Mouse (Mus musculus): ENCODE results near the gene Pyy.

Pyy gene

DNA sequence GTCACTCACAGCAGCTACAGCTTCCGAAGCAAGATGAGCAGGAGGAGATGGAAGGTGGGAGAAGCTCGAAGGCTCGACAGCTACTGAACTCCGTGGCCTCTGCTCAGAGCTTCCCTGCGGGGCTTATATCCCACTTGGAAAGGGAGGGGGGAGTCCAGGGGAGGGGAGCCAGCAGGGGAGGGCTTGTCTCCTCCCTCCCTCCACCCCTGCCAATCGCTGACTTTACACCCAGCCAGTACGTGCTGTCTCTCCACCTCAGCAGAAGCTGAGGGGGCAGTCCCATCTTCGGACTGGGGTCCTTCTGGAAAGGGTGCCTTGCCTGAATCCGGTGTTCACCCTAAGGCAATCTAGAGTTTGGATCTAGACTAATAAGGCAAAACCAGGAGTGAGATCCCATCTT lies at the start of gene Pyy:
Pyy (minus strand) TSS at position 101 of the 400 bp plus-strand sequence.
- in situ Hi-C loops (cut with MseI, MboI): no loop called here

DNA sequence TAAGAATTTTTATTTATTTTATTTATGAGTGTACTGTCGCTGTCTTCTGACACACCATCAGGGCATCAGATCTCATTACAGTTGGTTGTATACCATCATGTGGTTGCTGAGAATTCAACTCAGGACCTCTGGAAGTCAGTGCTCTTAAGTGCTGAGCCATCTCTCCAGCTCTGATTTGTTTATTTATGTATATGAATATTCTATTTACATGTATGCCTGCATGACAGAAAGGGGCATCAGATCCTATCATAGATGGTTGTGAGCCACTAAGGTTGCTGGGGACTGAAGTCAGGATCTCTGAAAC lies 49.1 kb upstream of the Pyy start:
- in situ Hi-C loops (cut with MseI, MboI): no loop called here

DNA sequence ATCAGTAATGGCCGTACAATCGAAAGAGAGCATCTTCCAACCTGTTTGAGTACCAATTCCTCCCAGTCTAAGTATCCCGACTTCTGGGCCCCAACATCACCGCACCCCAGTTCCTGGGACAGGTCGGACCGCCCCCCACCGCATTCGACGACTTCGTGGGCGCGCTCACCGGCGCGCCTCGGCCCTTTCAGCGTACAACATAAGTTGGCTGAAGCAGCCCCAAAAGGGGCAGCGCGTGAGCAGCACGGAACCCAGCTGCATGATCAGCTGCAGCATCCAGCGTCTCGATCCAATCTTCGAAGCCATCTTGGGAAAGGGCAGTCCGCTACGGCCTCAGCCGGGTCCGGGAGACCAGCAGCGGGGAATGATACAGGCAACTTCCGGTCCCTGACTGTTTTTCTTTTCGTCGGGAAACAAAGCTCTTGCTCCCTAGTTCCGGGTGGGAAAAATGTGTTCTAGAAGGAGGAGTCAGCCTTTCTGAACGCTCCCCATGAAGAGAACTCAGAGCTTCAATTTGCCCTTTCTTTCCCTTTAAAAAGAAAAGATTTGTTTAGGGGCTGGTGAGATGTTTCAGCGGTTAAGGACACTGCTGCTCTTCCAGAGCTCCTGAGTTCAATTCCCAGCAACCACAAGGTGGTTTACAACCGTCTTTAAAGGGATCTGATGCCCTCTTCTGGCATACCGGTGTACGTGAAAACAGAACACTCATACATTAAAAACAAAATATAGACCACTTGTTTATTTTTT lies 48.6 kb upstream of the Pyy start, which contains the start of gene Tmem101:
Tmem101 (minus strand) TSS at position 366 of the 747 bp plus-strand sequence.
- in situ Hi-C loops (cut with MseI, MboI): no loop called here

DNA sequence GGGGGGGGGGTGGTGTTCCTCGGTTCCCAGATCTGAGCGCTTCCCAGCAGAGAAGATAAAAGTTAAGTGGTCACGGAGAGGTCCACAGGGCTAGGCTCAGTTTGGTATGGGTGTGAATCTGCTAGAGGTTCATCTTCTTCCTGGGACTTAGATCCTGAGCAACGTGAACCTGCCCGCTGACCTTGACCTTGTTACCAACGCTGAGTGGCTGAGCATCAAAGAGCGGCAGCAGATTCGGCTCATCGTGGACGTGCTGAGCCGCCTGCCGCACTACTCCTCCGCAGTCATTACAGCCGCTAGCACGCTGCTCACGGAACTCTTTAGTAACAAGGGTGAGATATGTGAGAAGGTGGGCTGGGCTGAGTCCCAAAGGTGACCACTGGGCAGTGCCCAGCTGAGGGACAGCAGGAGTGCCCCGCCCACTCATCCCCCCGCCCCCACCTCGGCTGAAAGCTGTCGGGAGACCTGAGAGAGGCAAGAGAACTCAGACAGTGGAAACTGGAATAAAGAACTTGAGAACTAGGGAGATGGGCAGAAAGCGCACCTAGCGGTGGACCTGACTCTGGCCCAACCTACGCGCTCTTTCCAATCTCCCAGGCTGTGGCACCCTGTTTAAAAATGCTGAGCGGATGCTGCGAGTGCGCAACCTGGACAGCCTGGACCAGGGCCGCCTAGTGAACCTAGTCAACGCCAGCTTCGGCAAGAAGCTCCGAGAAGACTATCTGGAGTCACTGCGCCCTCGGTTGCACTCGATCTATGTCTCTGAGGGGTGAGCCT lies 39.8 kb upstream of the Pyy start:
- in situ Hi-C loops (cut with MseI, MboI): no loop called here

DNA sequence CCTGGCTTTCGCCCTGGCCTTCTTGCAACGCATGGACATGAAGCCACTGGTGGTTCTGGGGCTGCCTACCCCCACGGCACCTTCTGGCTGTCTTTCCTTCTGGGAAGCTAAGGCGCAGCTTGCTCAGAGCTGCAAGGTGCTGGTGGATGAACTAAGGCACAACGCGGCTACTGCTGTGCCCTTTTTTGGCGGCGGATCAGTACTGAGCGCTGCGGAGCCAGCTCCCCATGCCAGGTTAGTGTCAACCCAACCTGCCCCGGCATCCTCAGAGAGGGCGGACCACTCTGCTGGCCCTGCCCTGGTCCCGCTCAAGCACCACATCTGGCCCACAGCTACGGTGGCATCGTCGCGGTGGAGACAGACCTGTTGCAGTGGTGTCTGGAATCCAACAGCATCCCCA lies 38.9 kb upstream of the Pyy start:
- in situ Hi-C loops (cut with MseI, MboI): no loop called here

DNA sequence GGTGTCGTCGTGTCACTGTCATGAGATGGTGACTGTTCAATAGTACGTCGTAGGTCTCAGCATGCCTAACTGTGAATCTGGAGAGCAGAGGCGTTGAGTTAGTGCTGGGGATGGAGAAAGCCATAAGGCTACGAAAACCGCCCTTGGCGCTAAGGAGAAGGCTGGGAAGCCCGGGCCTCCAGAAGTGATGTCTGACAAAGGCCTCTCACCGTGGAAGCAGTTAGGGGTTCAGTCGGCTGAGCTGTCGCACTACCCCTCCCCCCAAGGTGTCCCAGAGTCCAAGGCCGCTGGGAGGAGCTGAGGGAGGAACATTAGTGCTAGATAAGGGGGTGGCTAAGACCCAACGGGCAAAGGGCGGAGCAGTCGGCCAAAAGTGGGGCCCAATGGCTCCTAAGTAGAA lies 38.4 kb upstream of the Pyy start:
- in situ Hi-C loops (cut with MseI, MboI): no loop called here

DNA sequence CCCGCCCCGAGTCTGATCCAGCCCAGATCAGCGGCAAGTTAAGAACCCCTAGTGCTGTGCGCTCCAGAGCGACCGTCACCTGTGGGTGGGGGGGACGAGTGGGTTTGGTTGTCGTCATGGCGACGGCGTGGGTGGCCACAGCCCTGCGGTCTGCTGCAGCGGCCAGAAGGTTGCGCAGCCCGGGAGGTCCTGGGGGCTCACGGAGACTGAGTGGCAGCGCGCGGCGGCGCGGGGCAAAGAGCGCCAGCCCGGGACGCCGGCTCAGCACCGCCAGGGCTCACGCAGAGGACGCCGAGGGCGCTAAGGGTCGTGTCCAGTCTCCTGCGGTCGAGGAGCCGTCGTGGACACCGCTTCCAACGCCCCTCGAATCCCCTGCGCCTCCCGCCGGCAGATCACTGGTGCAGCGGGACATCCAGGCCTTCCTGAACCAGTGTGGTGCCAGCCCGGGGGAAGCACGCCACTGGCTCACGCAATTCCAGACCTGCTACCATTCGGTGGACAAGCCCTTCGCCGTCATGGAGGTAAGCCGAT lies 37.9 kb upstream of the Pyy start, which contains the start of gene Nags:
Nags (plus strand) TSS at position 43 of the 531 bp plus-strand sequence.
- in situ Hi-C loops (cut with MseI, MboI): no loop called here

DNA sequence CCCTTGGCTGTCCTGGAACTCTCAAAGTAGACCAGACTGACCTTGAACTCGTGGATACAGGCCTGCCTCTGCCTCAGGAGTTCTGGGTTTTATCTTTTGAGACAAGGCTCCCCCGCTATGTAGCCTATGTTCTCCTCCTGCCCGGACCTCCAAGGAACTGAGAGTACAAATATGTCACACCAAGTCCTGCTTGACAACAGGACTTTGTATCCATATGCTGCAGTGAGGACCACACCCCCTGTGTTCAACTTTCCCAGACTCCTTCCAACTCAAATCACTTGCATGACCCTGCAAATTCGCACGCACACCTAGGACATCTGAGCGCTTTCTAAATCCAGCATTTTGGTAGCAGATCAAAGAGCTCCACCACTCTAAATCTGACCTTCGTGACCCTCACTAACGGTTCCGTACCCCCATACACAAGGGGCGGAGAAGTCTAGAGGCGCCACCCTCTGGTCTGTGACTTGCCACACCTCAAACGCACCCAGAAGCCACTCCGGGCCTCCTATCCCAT lies 37.4 kb upstream of the Pyy start:
- in situ Hi-C loops (cut with MseI, MboI): no loop called here

DNA sequence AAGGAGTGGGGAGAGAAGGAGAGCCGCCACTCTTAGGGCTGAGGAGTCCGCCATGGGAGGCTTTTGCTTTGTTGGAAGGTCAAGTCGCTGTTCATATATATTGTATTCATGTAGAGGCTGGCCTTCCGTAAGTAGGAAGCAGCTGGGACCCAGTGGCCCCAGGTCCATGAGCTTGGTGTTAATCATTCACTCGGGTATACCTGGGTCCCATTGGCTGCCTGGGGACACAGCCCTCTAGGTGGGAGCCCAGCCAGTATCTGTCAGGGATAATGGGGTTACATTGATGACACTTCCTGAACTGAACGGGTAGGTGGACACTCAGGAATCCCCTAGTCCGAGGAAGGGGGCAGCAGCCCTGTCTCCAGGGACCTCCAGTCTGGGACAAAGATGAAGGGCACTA lies 34.7 kb upstream of the Pyy start:
- in situ Hi-C loops (cut with MseI, MboI): no loop called here

DNA sequence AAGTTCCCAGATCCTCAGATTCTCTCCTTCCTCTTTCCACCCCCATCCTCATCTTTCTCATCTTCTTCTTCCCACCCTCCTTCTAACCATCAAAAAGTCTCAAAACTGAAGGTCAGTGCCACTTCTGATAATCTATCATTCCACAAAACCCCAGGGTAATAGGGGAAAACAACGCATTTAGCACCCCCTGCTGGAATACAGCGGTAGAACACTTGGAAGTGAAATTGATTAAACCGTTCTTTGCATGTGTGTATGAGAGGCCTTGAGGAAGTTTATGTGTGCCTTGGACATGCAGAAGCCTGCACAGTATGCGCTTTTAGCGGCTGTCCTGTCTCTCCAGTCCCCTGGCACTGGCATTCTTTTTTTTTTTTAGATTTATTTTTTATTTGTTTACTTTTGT lies 32.9 kb upstream of the Pyy start:
- in situ Hi-C loops (cut with MseI, MboI): no loop called here

DNA sequence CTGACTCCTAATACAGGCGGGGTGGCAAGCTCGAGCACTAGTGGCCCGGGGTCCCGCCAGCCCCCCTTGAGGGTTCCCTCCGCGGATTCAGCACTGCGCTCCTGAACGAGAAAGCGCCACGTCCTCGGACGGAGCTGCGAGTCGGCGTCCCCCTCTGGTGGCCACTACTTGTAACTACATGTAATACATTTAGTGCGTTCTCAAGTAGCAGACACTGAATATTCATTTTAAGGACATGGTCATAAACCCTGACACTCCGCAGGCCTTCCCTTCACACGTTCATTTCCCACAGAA lies 30.8 kb upstream of the Pyy start:
- in situ Hi-C loops (cut with MseI, MboI): loop anchor here (5.0 to 10.0 kb wide), 3 partner anchors 36 to 76 kb away; partner anchors contain the start of gene Ppy (in 2 of the 2)

DNA sequence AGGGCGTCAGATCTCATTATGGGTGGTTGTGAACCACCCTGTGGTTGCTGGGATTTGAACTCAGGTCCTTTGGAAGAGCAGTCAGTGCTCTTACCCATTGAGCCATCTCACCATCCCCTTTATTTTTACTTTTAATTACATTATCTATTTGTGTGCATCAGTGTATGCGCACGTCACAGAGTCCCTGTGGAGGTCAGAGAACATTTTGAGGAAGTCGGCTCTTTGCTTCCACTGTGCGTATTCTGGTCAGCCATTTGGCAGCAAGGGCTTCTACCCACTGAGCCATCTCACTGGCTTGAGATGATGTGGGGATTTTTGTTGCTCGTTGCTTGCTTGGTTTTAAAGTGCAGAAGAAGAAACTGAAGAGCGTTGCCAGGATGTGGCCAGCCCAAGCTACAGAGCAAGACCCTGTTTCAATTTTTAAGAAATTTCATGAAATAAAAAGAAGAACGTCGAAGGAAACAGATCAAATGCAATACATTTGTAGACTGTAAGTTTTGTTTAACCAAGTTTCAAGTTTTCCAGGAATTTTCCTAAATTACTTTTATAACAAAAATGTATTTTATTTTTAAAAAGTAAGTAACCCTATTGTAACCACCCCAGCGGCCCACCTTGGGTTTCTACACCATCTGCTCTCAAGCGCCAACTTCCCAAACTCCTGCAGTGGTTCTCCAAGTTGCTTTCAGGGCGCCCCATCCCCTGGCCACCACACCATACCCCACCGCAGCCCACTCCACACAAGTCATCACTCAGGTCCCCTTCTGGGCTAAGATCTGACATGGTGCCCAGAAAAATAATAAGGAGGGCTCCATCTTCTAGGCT lies 30.2 kb upstream of the Pyy start:
- in situ Hi-C loops (cut with MseI, MboI): loop anchor here (5.0 to 10.0 kb wide), 3 partner anchors 36 to 76 kb away; partner anchors contain the start of gene Ppy (in 2 of the 2)

DNA sequence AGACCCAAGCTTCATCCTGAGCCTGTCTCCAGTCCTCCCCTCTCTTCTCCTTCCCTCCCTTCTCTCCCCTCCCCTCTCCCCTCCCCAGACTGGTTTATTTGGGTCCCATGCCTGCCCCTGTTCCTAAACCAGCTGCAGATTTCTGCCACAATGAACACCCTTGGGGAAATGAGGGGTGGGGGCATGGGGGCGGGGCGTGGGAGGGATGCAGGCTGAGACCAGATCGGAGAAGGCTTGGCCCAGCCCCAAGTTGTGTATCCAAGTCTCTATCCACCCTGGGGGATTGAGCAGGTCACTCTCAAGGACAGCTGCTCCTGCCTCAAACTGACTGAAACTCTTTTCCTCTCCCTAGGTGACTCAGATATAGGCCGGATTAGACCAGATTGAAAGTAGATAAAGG lies 26.9 kb upstream of the Pyy start:
- in situ Hi-C loops (cut with MseI, MboI): loop anchor here in 1 of 2 experiments (10.0 kb wide), 1 partner anchor 70 kb away; no protein-coding TSS in a partner anchor

DNA sequence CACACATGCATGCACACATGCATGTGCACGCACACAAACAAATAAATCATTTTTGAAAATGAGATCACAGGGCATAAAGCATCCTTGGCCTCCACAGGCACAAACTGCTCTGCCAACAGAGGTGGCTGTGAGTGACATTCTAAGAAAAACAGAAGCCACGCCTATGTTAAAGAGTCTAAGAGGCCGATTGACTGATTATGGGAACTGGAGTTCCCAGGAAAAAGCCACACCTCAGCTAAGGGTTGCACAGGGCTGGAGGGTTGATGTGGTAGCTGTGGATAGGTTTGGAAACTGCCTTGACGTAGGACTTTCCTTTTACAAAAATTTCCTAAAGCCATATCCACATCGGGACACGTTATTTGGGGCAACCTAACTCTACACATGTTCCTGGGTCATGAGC lies 9.8 kb upstream of the Pyy start:
- in situ Hi-C loops (cut with MseI, MboI): no loop called here

DNA sequence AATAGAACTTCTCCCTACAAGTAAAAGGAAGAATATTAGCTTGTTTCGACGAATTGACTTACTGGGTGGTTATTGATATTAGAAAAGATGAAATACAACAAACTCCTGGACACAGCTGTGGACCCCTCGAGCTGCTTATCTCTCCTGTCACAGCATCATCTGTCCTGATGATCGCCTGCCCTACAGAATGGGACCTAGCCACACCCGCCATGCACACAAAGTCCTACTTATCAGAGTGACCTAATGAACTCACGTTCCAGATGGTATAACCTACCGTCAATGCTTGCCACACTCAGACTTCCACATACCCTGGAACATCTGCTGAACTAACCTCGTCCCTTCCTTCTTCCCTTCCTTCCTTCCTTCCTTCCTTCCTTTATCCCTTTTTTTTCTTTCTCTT lies 8.6 kb upstream of the Pyy start:
- in situ Hi-C loops (cut with MseI, MboI): no loop called here

DNA sequence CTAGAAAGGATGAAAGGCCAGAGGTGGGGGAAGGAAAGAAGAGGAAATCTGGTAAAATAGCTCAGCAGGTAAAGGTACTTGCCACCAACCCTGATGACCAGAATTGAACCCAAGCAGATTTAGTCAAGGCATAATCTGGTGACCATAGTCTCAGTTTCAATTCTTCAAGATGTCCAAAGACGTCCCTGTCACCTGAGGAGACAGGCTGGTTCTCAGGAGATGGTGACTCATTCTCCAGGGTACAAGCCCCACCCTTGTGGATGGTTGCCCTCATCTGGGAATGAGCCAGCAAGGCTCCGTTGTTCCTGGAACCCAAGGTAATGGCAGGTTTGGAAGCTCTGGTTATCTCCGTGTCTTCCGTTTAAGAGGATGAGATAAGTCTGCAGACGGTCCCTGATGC lies 3.9 kb upstream of the Pyy start:
- in situ Hi-C loops (cut with MseI, MboI): no loop called here

DNA sequence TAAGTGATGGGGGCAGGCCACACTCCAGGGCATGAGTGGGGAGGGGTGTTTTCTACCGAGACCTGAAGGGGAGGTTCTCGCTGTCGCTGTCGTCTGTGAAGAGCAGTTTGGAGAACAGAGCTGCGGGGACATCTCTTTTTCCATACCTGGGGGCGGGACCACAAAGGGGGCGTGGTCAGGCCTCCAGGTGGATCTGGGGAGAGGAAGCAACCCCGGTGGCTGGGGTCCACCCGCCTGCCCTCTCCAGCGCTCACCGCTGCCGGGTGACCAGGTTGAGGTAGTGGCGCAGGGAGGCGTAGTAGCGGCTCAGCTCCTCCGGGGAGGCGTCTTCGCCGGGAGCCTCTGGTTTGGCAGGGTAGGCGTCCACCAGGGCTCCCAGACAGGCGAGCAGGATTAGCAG lies 721 bp downstream of the Pyy start:
- in situ Hi-C loops (cut with MseI, MboI): no loop called here

DNA sequence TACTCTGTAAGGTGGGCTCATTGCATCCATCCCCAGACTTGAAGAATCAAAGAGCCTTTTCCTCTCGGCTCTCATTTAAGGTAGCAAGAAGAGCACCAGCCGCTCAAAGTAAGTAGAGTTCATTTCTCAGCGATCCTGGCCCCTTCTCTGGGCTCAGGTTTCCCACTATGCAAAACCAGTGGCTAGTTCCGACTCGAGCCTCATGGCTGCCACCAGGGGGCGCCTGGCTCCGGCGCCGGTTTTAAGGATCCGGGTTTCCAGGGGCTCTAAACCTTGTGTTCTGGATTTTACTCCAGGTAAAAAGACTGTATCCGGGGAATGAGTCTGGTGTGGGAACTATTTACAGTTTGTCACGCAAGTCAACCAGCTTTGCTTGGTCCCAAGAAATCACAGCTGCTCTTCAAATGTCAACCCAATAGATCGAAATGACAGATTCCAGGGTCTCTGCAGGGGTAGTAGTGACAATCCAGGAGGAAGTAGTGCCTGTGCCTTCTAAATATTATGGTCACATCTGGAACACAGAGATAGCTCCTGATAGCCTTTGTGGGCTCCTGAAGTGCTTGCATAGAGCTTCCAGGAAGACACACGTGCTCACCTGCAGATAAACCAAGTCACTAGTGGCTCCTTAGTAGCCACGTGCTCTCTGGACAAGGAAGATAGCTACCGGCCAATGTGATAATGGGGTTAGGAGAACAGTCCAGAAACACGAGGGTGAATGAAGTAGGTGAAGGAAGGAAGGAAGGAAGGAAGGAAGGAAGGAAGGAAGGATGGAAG lies 5.0 kb downstream of the Pyy start:
- in situ Hi-C loops (cut with MseI, MboI): loop anchor here (5.0 kb wide), 1 partner anchor 35 kb away; no protein-coding TSS in a partner anchor

DNA sequence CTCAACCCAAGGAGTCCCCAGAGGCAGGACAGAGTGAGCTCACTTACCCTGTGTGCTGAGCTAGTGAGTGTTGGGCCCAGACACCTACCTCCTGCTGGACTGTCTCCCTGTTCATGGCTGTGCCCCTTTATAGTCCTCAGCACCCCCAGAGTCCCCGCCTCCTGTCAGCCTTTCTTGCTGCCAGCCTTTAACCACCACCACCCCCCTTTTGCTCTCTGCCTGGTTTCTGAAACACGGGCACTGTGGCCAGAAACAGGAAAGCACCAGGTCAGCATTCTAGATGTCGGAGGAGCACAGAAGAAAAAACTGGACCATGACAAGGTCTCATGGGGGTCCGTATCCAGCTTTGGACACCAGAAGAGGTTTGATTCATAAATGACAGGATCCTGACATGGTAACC lies 6.4 kb downstream of the Pyy start, which contains the start of gene Ppy:
Ppy (minus strand) TSS at position 101 of the 400 bp plus-strand sequence.
- in situ Hi-C loops (cut with MseI, MboI): loop anchor here (5.0 kb wide), 1 partner anchor 36 kb away; no protein-coding TSS in a partner anchor

DNA sequence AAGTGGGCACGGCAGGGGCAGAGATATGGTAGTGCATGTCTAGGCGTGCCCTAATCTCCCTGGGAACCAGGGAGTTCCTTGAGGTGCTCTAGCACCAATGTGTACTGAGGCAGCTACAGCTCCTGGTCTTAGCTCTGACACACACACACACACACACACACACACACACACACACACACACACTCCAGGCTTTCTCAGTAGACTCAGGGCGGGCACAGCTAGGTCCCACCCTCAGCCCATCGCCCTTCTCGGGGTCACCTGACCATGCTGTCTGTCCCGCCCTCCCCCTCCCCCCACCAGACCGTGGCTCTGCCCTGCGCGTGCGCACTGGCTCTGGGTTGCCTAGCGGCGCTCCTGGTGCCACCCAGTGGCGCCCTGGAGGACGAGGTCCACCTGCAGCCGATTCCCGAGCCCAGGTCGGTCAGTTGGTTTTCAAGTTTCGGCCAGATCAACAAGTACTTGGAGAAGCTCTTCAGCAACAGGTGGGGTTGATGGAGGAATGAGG lies 10.7 kb downstream of the Pyy start:
- in situ Hi-C loops (cut with MseI, MboI): no loop called here

DNA sequence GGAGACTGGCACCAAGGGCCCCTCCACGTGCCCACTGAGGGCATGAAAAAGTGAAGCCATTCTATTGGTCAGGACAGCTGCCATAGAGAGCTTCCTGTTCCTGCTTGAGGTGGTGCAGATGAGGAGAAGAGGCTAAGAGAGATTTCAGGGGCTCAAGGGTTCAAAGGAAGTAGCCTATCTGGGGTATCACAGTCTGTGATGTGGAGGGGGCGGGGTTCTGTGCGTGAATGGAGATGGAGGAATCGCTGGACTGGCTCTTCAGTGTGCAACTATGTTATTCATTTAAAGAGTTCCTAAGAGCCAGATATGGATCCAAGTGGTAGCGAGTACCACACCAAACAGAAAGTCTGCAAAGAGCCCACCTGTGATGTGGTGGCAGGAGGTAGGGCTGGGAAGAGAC lies 11.2 kb downstream of the Pyy start:
- in situ Hi-C loops (cut with MseI, MboI): no loop called here

Measured in mouse trophoblast stem cell (cell line).